Mouse (Mus musculus) lung, postnatal 0 days (tissue): ENCODE results near the gene Ptpro.

Source experiments
- CTCF ChIP-seq: IDR thresholded peaks from 2 replicates; pipeline ENCODE4 v1.5.1; 2016; ENCODE audit warnings: antibody characterized with exemption, mild to moderate bottlenecking
- EP300 ChIP-seq: IDR thresholded peaks from 2 replicates; pipeline ENCODE4 v1.6.1; 2016; ENCODE audit warnings: antibody characterized with exemption, mild to moderate bottlenecking, control low read depth

DNA sequence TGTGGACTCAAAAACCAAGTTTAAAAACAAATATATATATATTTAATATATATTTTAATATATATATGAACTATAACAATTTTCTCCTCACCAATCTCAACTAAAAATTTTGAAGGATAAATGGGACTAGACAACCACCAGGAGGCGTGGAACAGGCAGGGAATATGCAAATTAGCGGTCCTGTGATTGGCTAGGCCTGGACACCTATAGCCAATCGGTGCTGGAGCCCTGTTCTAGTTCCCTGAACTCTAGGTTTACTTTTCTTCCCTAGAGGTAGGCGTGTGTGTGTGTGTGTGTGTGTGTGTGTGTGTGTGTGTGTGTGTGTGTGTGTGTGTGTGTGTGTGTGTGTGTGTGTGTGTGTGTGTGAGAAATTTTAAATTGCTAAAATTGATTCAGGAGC lies 134.8 kb downstream of the Ptpro start:
- no peak for TF ChIP-seq CTCF
- no peak for TF ChIP-seq EP300
